Mouse (Mus musculus): ENCODE data around the gene Tars2. TPM values are rescaled to one million over a fixed set of nuclear protein-coding genes. Genes with fewer than 3 reads are reported as not detected.
"Not testable (repeated sequence)": the region's sequence is repeated elsewhere in the genome, so short reads cannot be mapped to it uniquely, and the experiment has no call there.

The Tars2 gene
- polyA plus RNA-seq, 1 experiment from 2014 or later: 47.7 TPM

DNA sequence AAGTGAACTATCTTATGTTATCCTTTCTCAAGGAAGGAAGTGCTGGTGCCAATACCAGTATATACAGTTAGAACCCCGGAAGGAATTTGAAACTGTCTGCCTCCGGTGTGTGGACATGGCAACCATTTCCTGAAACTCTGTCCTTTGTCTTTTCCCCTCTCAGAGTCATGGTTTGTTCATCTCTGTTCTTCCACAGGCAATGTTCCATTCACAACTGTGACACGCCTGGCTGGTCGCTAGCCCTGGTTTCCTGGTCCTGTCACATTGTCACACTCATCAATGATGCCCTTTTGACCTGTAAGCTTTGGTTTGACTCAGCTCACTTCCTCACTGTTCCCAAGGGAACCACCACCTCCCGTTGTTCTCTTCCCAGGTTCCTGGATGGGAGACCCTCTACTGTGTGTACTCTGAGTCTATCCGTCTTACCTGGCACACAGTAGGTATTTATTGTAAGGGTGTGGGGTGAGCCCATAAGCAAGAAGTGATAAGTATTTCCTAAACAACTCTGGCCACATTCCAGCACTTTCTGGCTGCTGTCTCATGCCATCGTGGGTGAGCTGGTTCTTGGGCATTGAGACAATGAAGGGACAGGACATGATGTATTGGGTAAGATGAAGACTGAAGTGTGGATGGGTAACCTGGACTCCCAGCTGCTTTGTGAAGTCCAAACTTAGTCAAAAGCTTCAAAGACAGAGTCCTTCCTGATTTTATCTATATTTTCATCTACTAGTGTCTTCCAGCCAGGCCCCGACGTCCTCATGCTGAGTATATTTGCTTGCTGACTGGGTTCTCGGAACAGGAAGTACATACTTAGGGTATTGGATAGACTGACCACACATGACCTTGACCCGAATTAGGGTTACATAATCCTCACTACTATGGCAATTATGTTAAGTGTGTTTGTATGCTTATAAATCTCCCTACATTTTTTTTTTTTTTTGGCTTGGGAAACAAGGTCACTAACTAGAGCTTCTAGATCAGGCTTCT, 65.9 kb downstream of the Tars2 start:
- no peak overlapping the region for H3K27ac ChIP-seq (replicated peaks; ENCODE audit: low read depth, low read length)
- no peaks in the 10 kb centered on the region for H3K9me3 ChIP-seq (replicated peaks; ENCODE audit: control insufficient read depth, low read length)
- H3K4me1 ChIP-seq (ENCODE audit: control insufficient read depth, insufficient read depth, low read length): peaks cover 7% of the 10 kb centered on the region; the same call in 1 of the 2 replicates
- ATAC-seq (replicated peaks; ENCODE audit: insufficient number of reproducible peaks, low FRiP score, low TSS enrichment, low read depth): no peak
- H3K4me3 ChIP-seq (ENCODE audit: low read depth, low read length): no peak overlapping the region
- 46% methylated on average over 11 of the region's 11 CpGs for WGBS
- H3K4me2 ChIP-seq (ENCODE audit: low read depth, low read length): no peak overlapping the region
- H3K9ac ChIP-seq (replicated peaks; ENCODE audit: low read length): no peak overlapping the region
- no peak for DNase-seq (ENCODE audit: low spot score)
- H3K27me3 ChIP-seq (ENCODE audit: control insufficient read depth, insufficient read depth, low read length): no peaks in the 10 kb centered on the region
- H3K36me3 ChIP-seq (replicated peaks; ENCODE audit: control insufficient read depth, insufficient read depth, low read depth, low read length): no peaks in the 10 kb centered on the region

DNA sequence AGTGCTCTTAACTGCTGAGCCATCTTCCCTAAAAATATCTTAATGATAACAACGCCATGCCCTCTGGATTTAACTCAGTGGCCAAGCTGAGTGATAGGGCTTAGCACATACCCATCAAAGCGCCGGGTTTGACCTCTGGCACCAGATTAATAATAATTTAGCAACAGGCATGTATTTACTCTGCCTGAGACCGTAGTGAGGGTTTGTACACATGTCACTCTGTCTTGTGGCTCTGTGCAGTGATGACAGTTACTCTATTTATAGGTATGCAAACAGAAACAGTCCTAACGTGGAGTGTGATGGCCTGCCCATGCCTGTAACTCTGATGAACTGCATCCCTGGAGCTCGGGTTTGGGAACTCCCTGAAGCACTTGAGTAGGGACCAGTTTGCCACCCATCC, 67.3 kb downstream of the Tars2 start:
- Histone ChIP-seq H3K36me3 (replicated peaks; ENCODE audit: control insufficient read depth, insufficient read depth, low read depth, low read length) (no peaks in the 10 kb centered on the region), H3K27ac (replicated peaks; ENCODE audit: low read depth, low read length) (no peak overlapping the region), H3K27me3 (ENCODE audit: control insufficient read depth, insufficient read depth, low read length) (no peaks in the 10 kb centered on the region), H3K9ac (replicated peaks; ENCODE audit: low read length) (no peak overlapping the region), H3K4me3 (ENCODE audit: low read depth, low read length) (no peak overlapping the region), H3K9me3 (replicated peaks; ENCODE audit: control insufficient read depth, low read length) (no peaks in the 10 kb centered on the region), H3K4me2 (ENCODE audit: low read depth, low read length) (no peak overlapping the region), H3K4me1 (ENCODE audit: control insufficient read depth, insufficient read depth, low read length) (peaks cover 7% of the 10 kb centered on the region; the same call in 1 of the 2 replicates)
- DNase-seq (ENCODE audit: low spot score): no peak
- no peak for ATAC-seq (replicated peaks; ENCODE audit: insufficient number of reproducible peaks, low FRiP score, low TSS enrichment, low read depth)
- WGBS: 76% methylated on average over 6 of the region's 6 CpGs

DNA sequence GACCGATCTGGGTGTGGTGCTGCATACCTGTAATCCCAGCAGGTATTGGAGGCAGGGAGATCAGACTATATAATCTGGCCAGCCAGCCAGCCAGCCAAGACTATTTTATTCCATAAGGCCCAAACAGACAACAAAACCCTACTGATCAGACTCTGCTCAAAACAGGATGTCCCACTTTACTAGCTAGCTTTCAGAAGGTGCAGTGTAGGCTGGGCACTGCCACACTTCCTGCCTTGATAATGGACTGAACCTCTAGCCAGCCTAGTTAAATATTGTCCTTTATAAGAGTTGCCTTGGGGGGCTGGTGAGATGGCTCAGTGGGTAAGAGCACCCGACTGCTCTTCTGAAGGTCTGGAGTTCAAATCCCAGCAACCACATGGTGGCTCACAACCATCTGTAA, 69.5 kb downstream of the Tars2 start:
- DNase-seq (ENCODE audit: low spot score); H3K9me3 ChIP-seq (replicated peaks; ENCODE audit: control insufficient read depth, low read length); H3K36me3 ChIP-seq (replicated peaks; ENCODE audit: control insufficient read depth, insufficient read depth, low read depth, low read length); H3K4me1 ChIP-seq (ENCODE audit: control insufficient read depth, insufficient read depth, low read length); ATAC-seq (replicated peaks; ENCODE audit: insufficient number of reproducible peaks, low FRiP score, low TSS enrichment, low read depth); H3K27ac ChIP-seq (replicated peaks; ENCODE audit: low read depth, low read length); H3K9ac ChIP-seq (replicated peaks; ENCODE audit: low read length); H3K27me3 ChIP-seq (ENCODE audit: control insufficient read depth, insufficient read depth, low read length); H3K4me2 ChIP-seq (ENCODE audit: low read depth, low read length); H3K4me3 ChIP-seq (ENCODE audit: low read depth, low read length): not testable (repeated sequence)
- WGBS: 93% methylated on average over 2 of the region's 2 CpGs

Small RNA genes lying within 50 kb of the gene (microRNA-seq; reads per million reads assigned to microRNA genes)
- gene Mir7014 (ENCODE audit: borderline number of aligned reads): not detected

Other genes starting within 250 kb of the Tars2 start
- 10.8 and 11.0 TPM in 2 replicates for gene Ctss, start 233.4 kb downstream of the Tars2 start, polyA plus RNA-seq (2014; fragmentation: Nextera tagmentation; extraction: Ambion mirVana)
- not detected in 2 replicates for gene Hormad1, start 200.5 kb downstream of the Tars2 start, polyA plus RNA-seq (2014; fragmentation: Nextera tagmentation; extraction: Ambion mirVana)
- gene Golph3l, start 171.3 kb downstream of the Tars2 start, polyA plus RNA-seq (2014; fragmentation: Nextera tagmentation; extraction: Ambion mirVana): 41.5 and 43.0 TPM in 2 replicates
- gene Ensa, start 135.2 kb downstream of the Tars2 start, polyA plus RNA-seq (2014; fragmentation: Nextera tagmentation; extraction: Ambion mirVana): 69.7 and 79.4 TPM in 2 replicates
- gene Mcl1, start 101.4 kb downstream of the Tars2 start, polyA plus RNA-seq (2014; fragmentation: Nextera tagmentation; extraction: Ambion mirVana): 77.1 and 83.3 TPM in 2 replicates
- gene Adamtsl4, start 72.3 kb downstream of the Tars2 start, polyA plus RNA-seq (2014; fragmentation: Nextera tagmentation; extraction: Ambion mirVana): 0.55 and 0.71 TPM in 2 replicates
- gene Ecm1, start 20.6 kb downstream of the Tars2 start, polyA plus RNA-seq (2014; fragmentation: Nextera tagmentation; extraction: Ambion mirVana): 5.1 and 6.1 TPM in 2 replicates
- 21.5 and 24.4 TPM in 2 replicates for gene Rprd2, start 58.7 kb upstream of the Tars2 start, polyA plus RNA-seq (2014; fragmentation: Nextera tagmentation; extraction: Ambion mirVana)
- 69.4 and 70.6 TPM in 2 replicates for gene Prpf3, start 95.7 kb upstream of the Tars2 start, polyA plus RNA-seq (2014; fragmentation: Nextera tagmentation; extraction: Ambion mirVana)
- gene Mrps21, start 111.3 kb upstream of the Tars2 start, polyA plus RNA-seq (2014; fragmentation: Nextera tagmentation; extraction: Ambion mirVana): 331 and 337 TPM in 2 replicates
- 6.3 and 7.7 TPM in 2 replicates for gene Ciart, start 122.0 kb upstream of the Tars2 start, polyA plus RNA-seq (2014; fragmentation: Nextera tagmentation; extraction: Ambion mirVana)
- gene BC028528, start 131.8 kb upstream of the Tars2 start, polyA plus RNA-seq (2014; fragmentation: Nextera tagmentation; extraction: Ambion mirVana): 7.8 and 10.2 TPM in 2 replicates
- gene Aph1a, start 133.8 kb upstream of the Tars2 start, polyA plus RNA-seq (2014; fragmentation: Nextera tagmentation; extraction: Ambion mirVana): 31.8 and 33.3 TPM in 2 replicates
- 67.8 and 80.0 TPM in 2 replicates for gene Car14, start 144.5 kb upstream of the Tars2 start, polyA plus RNA-seq (2014; fragmentation: Nextera tagmentation; extraction: Ambion mirVana)
- 120 and 128 TPM in 2 replicates for gene Anp32e, start 169.0 kb upstream of the Tars2 start, polyA plus RNA-seq (2014; fragmentation: Nextera tagmentation; extraction: Ambion mirVana)
- 63.1 and 64.8 TPM in 2 replicates for gene Plekho1, start 235.8 kb upstream of the Tars2 start, polyA plus RNA-seq (2014; fragmentation: Nextera tagmentation; extraction: Ambion mirVana)